Mouse (Mus musculus): ENCODE measurements at regions not wholly inside any gene's neighbourhood (a gene's known extent, or its start where the extent isn't known, plus 50 kb on each side); places are given as distances from the start of the nearest gene placed in this dataset.

DNA sequence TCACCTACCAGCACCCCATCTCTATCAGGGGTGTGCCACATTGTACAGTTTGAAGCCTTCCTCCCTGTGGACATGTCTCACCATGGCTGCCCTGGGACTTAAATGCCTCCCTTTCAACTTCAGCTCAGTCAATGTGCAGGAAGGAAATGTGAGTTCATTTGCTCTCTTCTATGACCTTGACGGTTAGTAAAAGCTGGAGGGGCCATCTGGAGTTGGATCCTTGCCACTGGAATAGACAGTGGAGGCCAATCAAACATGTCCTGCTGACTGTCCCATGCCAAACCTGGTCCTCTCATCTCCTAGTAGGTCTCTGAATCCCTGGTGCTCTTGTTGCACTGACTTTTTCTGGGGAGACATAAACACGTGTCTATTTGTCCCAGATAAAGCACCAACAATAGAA is 220.2 kb downstream of the Abcc12 start:
- no peak for DNase-seq (ENCODE audit: low read depth, low spot score)

DNA sequence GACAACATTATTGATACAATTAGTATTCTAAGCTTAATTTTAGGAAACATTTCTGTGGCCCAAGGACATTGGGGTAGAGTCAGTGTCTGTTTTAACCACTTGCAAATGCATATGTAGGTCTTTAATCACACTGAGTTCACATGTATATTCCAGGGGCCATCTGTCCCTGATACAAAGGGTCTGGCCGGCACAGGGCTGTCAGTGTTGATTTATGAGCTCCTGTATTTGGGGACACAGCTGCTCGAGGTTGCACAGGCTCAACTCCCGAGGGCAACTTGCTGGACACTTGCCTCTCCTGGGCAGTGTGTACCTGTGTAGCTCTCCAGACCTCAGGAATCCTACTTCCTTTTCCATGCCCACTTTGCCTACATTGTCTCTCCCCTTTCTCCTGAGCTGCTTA is 221.0 kb downstream of the Abcc12 start:
- no peak for DNase-seq (ENCODE audit: low read depth, low spot score)

DNA sequence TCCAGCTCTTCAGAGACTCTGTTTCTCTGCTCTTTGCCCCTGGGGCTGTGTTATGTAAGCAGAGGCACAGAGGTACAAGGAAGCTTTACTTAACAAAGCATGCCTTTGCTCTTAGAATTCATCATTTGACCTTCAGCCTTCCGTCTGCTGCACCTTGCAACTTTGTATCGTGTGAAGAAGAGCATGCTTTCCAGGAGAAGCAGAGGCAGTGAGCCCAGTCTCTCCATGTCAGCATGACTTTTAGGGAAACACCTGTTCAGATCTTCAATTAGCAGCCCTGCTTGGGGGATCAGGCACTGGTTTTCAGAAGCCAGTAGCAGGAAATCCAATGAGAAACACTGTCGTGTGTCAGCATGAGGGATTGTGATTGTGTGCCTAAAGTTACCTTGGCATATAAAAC is 226.7 kb downstream of the Abcc12 start:
- no peak for DNase-seq (ENCODE audit: low read depth, low spot score)

DNA sequence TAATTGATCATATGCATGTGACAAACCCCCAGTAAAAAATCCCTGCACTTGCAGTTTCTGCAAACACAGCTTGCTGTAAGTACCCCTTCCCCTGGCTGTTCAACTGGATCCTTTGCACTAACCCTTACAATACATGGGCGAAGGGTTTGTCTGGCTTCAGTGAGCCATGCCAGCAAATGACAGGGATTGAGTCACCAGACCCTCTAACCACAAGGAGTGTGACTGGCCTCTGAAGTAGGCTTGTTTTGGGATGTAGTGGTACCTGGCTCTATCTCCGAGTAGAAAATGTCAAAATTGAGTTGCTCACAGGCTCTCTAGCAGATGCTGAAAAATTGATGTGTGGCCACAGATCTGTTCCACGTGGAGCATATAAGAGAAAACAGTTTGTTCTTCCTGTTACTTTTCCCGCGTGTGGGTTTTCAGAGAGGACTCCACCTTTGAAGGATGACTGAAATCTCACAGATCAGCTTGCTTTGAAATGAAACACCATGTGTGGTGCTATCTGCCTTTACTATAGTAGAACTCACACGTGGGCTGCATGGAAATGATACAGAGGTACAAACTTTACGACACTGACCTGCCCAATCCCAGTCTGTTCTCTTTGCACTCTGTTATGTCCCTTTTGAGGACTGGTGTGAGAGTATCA is 228.8 kb downstream of the Abcc12 start:
- no peak for DNase-seq (ENCODE audit: low read depth, low spot score)

DNA sequence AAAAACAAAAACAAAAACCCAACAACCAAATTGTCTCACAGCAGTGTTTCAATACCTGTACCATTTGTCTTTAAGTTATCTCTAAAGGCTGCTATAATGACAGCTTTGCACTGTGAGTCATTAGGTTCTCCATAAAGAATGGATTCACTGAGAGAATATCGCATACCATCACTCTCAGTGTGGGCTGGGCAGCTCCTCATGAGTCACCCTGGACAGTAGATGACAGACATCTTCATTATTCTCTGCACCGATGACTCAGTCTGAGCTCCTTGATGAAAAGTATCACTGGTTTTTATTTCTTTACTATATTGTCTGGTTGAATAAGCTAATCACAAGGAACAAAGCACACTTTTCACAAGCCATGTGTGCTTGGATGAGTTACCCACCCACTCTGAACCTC is 230.4 kb downstream of the Abcc12 start:
- no peak for DNase-seq (ENCODE audit: low read depth, low spot score)

DNA sequence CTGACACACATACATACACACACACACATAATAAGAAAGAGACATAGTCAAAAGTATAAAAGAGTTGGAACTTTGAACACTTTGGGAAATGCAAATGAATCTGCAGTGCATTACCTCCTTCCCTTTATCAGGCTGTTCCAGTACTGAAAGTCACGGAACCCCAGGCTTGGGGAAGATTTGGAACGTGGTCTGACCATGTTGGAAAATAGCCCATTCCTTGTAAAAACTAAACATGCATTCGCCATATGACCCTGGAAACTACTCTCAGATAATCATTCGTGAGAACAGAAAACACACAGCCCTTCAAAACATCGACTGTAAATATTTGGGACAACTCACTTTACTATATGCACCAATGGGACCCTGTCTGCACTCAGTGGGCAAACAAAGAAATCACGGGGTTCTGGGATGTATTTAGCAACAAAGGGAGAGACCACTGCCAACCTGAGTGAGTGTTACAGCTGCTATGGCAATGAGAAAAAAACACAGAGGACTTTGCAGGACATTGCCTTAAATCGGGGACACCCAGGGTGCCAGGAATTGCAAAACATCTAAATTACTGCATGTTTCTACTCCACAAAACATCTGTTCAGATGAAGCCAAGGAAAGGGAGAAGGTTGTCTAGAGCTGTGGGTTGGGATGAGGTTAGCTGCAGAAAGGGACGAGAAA is 238.3 kb downstream of the Abcc12 start:
- DNase-seq (ENCODE audit: low read depth, low spot score), result peak; percentile 45

DNA sequence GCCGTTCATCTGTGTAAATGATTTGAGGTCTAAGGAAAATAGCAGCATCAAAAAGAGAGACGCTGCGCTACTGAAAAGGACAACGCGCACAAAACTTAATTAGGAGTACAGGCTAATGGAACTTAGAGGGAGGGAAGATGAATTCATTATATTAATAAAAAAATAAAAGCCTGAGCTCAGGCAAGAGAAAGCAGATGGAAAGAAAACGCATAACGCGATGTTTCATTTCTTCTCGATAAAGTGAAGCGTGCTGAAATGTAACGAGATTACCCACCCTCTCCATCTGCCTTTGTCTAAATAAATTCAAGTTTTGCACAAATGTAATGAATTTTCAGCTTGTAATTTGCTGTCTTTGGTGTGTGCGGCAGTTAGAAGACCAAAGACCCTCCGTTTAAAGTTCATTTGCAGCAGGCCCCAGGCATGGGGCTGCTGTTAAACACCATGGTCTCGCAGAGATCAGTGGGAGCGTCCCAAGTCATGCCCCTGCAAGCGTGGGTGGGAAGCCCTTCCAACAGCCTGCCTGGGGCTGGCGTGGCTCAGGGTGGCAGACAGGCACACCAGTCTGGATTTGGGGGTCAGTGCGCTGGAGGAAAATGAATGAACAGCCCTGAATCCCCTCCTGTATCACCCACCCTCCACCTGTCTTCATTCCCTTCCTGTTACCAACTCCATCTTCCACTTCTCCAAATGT is 241.8 kb downstream of the Abcc12 start:
- no peak for DNase-seq (ENCODE audit: low read depth, low spot score)

DNA sequence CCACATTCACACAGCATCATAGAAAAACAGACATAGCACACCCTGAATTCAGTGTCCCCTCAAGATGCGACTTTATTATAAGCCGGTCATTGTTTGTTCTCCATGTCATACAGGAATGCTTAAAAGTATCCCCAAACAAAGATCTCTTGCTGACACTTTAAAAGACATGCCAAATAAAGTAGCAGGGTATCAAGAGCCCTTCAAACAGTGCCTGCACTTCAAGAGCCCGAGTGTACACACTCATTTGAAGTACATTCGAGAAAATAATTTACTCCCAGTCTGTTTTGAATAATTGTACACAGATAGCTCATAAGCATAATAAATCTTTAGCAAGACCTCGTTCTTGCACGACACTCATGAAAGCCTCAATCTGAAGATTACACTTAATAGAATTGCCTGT is 249.1 kb downstream of the Abcc12 start:
- DNase-seq (ENCODE audit: low read depth, low spot score), result no peak

DNA sequence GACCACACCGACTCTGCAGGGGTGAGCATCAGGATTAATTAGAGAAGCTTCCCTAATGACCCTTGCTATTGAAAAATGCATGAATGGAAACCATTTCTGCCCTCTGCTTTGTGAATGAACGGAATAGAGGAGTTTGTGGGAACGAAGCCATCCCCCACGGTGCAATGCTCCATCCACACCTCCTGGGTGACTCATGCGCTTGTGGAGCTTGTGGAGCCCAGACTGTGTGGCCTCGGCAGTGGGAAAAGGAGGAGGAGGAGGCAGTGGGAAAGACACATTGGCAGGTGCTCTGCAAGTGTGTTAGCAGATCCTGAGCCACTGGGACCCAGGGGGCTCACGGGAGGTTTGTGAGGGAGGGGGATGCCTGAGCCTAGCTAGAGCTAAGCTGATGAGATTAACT is 251.9 kb downstream of the Abcc12 start:
- no peak for DNase-seq (ENCODE audit: low read depth, low spot score)

DNA sequence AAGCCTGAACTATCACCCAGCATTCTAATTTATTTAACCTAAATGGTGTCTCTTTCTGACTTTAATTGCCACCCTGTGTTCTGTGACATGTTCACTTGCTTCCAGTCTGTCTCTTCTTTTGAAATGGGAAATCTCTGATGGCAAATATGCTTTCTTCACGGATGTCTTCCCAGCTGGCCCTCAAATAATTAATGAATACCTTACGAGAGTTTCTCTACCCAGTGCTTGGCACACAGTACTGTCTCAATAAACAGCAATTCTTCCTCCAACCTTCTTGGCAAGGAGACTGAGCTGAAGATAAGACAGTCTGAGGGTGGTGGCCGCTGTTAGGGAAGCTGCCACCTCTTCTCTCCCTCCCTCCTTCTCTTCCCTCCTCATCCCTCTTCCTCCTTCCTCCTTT is 252.5 kb downstream of the Abcc12 start:
- no peak for DNase-seq (ENCODE audit: low read depth, low spot score)

DNA sequence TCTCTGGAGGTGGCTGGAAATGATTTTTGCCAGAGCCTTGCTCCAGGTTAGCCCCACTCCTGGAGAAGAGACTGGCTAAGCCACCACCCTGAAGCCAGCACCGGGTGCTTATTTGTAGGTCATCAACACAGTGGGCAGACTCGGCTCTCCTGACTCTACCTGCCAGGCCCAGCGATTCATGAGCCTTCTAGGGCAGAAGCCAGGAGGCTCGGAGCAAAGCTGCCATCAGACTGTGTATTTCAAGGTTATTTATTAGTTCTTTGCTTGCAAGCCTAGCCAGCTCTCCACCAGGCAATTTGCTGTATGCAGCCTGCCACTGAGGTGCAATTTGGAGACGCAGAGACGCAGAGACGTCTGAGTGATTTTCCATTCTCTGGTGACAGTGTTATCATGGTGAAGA is 255.4 kb downstream of the Abcc12 start:
- no peak for DNase-seq (ENCODE audit: low read depth, low spot score)

DNA sequence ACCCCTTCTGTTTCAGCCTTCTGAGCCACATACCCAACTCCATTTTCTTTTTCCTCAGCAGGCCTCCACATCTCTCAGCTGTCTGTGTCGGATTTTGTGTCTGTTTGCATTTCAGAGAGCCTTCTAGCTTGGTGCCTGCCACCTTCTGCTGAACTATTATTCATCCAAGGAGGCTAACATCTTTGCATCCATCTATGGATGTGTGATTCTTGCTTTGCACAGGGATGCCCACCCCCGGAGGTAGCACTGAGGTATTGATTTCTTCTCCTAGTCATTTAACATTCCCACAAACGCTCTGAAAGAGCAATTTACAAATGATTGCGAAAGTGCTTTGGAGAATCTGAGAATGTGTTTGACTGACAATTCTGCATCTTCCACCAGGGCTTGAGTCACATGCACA is 255.9 kb downstream of the Abcc12 start:
- no peak for DNase-seq (ENCODE audit: low read depth, low spot score)

DNA sequence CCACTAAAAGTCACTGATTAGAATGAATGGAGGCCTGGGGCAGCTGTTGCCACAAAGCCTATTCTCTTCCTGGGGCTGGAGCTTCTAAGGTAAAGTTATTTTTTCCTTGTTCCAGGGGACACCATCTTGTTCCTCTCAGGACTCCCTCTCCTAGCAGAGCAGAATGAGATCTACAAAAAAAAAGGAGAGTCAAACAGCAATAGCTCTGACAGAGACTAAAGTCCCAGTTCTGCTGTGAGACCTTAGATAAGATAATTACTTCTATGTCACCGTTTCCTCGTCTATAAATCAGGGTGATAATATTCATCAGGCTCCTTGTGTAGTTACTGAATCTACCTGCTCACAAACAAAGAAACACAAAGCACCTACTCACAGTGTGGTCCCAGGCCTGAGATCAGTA is 256.7 kb downstream of the Abcc12 start:
- DNase-seq (ENCODE audit: low read depth, low spot score), result no peak

DNA sequence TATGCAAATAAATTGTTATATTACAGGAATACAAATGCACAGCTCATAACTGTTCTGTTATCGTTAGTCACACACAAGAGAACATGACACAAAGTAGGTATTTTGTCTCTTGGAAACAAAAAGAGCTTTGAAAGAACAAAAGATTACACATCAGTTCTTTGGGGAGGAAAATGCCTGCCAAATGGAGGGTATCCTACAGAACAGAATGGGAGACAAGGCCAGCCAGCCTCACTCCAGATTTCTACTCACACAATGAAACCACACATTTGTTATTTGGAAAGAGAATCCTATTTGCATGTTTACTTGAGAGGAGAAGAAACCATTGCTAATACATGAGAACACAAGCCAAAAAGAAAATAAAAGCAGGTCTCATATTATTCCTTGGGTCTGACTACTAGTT is 258.0 kb downstream of the Abcc12 start:
- DNase-seq (ENCODE audit: low read depth, low spot score), result no peak

DNA sequence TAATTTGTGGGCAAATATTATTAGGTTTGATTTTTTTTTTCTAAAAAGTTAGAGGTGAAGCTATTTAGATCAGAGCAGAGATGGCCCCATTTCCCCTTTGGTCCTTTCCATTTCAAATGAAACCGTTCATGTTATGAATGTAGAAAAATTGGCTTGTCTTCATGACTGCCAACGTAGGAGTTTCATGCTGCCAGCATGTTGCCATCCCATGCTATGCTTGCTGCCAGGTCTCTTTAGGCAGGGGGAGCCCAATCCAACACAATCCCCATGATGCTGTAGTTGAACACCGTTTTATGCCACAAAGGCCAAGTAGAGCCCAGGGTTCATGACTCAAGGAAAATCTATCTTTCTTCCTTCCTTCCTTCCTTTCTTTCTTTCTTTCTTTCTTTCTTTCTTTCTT is 259.5 kb downstream of the Abcc12 start:
- DNase-seq (ENCODE audit: low read depth, low spot score), result no peak

DNA sequence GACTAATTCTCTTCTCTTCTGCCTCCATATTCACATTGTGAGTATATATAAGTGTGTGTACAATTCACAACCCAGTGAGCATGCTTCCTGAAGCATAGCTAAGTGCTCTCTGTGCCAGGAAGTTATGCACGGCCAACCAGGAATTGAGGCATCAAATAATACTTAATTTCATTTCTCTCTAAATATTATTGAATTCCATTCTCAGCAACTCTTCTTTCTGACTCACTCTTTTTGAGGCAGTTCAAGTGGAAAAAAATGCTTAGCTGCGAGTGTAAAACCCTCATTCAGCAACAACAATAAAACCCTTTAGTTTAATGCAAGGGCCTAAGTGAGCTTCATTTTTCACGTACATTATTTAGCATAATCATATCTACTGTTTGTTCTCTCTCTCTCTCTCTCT is 262.0 kb downstream of the Abcc12 start:
- DNase-seq (ENCODE audit: low read depth, low spot score), result no peak

DNA sequence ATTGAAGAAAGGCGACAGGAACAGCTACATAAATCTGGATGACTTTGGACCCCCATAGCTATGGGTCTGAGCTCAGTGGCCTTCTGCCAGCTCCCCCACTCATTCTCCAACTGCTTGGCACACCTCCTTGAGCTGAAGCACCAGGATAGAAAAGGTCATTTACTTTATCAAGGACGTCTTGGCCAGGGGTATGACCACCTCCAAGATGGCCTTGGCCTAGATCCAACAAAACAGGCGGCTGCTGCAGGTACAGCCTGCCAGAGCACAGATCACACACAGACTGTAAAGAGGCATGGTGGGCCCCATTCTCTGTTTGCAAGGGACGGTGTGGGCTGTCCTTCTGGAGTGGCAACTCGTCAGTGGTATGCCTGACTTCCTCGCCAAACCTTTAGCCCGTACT is 264.2 kb downstream of the Abcc12 start:
- no peak for DNase-seq (ENCODE audit: low read depth, low spot score)

DNA sequence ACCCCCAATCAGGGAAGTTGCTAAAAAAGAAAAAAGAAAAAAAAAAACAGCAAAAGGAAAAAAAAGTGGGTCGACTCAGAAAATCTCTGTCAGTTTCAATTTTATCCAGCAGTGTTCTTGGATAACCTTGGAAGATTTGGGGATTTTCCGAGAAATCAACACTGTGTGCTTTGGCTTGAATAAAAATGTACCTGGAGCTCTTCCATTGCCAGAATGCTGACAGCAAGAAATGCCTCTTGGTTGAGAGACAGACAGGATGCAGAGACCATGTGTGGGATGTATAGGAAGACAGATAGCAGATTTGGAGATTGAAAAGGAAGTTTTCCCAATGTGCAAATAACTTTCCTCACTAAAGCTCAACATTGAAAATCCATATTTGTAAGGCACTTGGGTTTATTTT is 271.0 kb downstream of the Abcc12 start:
- peak; percentile 7 for DNase-seq (ENCODE audit: low read depth, low spot score)

DNA sequence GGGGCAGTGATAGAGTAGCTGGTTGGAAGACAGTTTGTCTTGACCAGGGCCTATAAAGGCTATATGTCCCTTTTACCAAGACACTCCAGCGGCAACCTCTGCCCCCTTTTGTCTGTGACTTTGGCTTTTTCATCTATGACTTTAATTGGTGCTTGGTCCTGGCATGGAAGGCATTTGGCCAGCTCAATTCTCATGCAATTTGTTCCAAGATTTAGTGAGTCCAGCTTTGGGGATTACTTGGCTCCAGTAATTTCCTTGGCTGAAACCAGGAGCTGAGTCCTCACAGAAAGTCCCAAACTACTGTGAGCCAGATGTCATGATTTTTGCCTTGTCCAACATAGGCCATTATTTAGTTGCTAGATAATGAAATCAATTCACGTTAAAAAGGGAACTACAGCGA is 273.1 kb downstream of the Abcc12 start:
- peak; percentile 38 for DNase-seq (ENCODE audit: low read depth, low spot score)

DNA sequence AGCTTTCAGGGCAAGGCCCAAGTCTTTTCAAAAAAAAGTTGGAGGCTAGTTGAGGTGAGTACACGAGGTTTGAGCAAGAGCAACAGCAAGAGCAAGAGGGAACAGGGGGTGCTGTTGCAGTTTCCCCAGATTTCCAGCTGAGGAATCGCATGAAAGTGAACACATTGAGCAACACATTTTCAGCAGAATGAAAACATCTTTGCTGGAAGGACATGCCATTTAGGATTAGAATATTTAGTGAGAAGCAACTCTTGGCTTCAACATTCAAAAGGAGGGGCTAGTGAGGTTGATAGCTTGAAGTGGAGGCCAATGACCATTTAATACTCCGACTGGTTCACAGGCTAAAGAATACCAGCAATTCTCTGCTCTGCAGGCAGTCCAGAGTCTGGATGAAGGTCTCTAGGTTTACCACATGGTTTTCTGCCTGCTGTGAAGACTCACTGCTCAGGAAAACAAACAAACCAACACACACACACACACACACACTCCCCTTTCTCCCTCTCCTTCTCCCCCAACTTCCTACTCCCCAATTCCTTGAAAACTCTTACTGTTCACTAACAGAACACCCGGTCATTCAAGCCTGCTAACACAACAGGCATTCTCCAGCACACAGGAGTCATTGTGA is 278.5 kb downstream of the Abcc12 start:
- peak; percentile 39 for DNase-seq (ENCODE audit: low read depth, low spot score)

DNA sequence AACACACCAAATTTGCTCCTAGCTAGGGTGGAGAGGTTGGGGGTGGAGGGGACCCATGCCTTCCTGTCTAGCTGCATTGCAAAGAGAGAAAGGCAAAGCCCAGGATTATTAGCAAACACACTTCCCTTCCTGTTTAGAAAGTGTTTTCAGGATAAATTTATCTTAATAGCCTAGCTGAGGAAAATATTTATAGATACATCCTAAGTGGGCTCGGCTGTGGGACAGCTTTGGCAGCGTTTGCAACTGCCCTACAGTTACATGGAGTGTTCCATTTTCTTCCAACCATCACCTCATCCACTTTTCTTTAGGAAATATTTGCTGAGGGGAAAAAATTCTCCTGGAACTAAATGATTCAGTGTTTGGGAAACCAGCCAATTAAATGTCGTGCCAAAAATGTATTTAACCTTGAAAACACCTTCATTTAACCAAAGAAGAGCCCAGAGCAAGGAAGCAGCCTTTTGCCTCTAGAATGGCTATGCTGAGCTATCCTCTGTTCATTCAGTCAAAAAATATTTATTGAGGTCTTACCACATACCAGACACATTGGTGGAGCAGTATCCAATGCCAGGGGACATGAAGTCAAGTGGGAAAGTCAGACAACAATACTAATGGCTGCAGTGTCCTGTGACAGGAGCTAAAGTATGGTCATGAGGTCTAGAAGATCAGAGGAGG is 291.6 kb downstream of the Abcc12 start:
- no peak for DNase-seq (ENCODE audit: low read depth, low spot score)

DNA sequence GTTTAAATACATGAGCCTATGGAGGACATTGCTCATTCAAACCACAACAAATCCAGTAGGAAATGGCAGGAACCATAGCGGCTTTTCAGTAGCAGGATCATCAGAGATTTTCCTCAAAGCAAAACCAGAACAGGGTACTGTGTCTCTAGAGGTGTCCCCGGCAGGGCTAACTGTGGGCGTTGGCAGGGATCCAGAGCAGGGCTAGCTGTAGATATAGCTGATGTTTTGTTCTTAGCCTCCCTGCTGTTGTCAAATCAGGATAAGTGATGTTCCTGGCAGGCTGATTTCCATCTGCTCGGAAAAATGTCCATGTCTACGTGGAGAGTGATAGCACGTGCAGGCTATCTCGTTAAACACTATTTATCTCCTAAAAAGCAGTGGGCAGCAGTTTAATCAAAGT is 297.6 kb downstream of the Abcc12 start:
- no peak for DNase-seq (ENCODE audit: low read depth, low spot score)

Data from skeletal muscle tissue, adult 2 months (tissue).